Mouse (Mus musculus): ENCODE measurements around the gene Gfm1.
A peak's percentile ranks its signal among the peaks of the same experiment; 100 is the strongest.

The Gfm1 gene

DNA sequence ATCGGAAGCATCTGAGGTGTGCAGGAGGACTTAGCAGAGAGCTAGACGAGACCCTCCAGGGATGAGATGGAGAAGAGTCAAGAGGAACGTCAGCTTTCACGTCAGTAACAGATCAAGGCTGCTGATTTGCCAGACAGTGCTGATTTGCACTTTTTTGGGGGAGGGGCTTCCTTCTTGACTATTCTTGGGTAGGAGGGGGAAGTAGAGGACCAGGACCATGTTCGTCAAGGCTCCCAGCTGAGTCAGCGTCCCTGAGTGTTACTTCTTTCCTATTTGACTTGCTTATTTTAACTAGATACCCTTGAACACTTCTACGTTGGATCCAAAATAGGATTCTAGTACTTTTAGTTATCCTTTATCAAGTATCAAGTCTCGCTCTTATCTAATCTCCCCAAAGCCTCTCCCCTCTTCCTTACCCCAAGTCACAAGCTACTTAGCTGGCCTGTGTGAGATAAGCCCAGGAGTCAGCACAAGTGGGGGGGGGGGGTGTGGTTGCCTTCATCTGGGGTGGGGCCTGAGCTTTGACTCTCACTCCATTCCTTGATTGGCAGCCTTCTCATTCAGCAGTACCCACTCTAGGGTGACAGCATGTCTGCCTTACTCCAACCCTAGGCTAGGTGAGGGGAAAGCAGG, 69.0 kb downstream of the Gfm1 start:
- no peak for DNase-seq

DNA sequence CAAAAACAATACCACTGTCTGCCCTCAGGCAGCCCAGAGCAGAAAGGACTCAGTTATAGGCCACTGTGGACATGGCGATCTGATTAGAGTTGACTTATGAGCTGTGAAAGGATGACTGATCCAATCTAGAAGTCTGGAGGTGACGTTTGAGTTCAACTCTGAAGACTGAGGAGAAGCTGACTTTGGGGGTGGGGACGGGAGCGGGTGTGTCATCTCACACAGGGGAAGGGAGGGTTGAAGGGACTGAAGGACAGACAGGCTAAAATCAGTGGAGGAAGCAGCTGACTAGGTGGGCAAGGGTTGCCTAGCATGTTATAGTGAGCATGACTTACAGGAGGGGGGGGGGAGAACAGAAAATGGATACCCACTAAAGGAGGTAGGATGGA, 69.5 kb downstream of the Gfm1 start:
- no peak for DNase-seq

DNA sequence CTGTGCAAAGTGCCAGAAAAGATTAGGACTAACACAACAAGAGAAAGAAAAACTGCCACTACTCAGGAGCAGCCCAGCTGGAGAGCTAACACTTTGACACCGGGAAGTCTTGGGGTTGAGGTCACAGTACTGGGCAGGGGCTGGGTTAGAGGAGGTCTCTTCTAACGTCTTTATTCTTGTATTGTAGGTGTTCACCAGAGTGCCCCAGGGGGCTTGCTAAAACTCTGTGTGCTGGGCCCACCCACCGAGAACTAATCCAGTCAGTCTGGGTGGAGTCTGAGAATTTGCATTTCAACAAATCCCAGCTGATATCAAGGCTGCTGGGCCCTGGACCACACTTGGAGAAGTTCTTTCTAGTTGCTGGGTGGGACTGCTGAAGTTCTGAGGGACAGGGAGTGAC, 74.0 kb downstream of the Gfm1 start:
- no peak for DNase-seq

DNA sequence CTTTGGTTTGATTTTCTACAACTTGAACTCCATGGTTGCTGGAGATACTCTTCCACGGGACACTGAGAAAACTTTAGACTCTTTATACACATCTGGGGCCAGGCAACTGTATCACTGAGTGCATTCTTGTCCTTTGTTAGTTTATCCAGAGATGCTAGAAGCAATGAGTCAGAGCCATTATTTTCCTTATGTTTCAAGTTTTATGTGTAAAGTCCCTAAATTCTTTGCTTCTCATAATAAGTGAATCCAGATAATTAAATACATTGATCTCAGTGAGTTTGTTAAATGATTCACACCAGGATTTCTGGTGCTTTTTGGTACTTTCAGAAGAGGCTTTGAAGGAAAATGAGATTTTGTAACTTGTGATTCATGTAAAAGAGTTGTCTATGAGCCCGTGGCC, 75.4 kb downstream of the Gfm1 start:
- no peak for DNase-seq

DNA sequence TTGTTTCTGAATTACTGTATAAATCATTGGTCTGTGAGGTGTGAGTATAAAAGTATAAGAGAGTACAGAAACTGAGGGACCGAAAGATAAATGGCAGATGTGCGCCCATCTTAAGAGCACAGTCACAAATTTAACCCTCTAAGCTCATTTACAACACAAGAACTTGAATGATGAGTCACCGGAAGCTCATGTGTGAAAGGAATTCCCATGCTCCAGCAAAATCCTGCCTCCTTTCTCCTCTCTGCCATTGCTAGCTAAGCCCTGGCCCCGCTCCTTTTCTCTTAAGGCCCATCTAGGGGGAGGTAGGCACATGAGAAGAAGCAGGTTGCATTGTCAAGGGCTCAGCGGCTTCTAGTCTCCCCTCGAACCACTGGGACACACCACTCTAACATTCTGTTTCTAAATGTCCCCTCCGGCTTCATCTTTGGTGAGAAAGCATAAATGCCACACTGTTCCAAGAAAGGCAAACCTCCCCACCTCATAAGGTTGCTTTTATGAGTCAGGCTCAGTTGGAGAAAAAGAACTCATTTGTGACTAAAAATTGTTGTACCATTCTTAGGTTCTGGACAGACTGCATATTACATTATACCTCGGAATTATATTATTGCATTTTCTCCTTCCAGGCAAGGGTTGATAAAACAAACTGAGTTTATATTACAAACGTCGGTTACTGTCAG, 78.5 kb downstream of the Gfm1 start:
- peak; percentile 50 for DNase-seq

DNA sequence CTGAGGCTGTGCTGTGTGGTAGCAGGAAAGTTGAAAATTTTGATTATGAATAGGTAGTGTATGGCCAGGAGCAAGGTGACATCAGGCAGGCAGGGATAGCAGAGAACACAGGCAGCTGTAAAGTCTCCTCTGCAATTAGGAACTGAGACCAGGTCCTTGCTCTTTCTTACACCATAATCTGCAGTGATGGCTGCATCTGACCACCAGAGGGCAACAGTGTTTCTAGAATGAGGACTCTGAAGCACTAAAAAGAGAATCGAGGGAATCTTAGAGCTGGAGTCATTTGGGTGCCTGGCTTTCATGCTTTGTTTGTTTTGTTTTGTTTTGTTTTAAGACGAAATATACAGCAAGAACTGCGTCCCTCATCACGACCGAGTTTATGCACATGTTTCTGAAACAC, 82.9 kb downstream of the Gfm1 start:
- DNase-seq, result peak; percentile 93

DNA sequence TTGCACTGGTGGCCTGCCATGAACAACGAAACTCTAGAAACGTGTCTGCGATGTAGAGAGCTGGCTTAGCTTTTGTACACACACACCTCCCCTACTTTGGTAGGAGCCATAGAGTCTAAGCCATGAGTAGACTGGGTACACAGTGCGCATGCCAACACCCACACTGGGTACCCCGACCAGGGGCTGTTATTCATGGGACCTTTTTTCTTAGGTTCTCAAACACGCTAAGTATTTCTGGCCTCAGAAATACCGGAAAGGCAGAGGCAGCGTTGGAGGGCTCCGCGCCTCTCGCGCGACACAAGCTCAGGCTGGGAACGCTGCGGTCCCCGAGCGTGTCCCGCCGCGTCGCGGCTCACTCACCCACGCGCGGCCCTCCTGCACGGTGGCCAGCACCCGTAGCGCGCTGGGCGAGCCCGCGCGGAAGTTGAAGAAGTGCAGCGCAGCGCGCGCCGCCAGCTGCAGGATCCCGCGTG, 84.9 kb downstream of the Gfm1 start:
- DNase-seq, result peak; percentile 83

DNA sequence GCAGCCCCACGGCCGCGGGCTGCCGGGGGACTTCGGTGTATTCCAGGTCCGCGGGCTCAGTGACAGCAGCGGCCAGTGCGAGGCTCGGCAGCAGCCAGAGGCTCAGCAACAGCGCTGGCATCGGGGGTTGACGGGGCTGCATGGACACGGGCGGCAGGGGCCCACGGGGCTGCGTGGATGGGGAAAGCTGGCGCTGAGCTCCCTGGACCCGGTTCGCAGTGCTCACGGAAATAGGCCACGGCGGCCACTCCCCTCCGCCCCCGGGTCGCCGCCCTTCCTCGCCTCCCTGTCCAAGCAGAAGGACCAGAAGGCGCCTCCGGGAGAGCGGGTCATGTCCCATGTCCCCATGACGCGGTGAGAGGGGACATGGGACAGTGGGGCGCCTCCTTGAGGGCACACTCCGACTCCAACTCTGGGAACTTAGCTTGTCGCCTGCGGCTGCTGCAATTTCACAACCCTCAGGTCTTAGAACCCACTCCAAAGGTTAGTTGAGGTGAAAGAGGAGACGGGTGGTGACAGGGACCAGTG, 85.4 kb downstream of the Gfm1 start, which contains the start of gene Rarres1:
TSS of gene Rarres1 (minus strand) at position 250 of the 528 bp plus-strand sequence.
- peak; percentile 92 for DNase-seq

DNA sequence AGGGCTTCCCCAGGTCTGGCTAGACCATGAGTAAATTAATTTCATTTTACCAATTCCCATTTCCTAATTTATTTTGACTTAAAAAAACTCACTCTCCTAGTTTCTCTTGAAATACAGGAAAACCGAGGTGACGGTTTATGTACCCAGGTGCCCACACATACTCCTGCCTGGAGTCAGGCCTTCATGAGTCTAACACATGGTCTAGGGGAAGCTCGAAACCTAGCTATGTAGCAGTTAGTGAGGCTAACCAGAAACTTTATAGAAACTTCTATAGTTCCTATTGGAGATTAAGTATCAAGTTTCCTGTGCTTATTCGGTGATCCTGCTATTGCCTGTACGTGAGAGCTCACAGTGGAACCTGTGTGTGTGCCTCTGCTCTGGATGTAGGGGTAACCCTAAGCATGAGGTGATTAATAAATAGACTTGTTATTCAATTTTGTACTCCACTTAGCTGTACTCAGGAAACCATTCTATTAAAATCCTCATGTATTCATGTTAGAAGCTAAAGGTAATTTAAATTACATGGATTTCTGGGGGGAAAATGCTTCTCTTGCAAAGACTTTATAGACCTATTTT, 90.8 kb downstream of the Gfm1 start:
- no peak for DNase-seq

DNA sequence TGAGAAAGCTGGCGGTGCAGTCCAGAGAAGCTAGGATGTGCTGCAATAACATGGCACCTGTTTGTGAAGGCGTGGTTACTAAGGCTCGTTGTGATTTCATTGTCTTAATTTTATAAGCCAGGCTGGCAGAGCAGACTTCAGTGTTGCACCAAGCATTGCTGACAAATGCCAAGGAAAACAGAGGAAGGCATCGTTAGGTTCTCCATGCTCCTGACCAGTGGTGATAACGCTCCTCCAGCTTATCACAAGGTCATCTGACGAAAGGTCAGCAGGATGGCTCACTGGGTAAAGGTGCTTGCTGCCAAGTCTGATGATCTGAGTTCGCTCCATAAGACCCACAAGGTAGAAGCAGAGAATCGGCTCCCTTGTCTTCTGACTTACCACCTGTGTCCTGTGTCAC, 92.8 kb downstream of the Gfm1 start:
- DNase-seq, result peak; percentile 48

DNA sequence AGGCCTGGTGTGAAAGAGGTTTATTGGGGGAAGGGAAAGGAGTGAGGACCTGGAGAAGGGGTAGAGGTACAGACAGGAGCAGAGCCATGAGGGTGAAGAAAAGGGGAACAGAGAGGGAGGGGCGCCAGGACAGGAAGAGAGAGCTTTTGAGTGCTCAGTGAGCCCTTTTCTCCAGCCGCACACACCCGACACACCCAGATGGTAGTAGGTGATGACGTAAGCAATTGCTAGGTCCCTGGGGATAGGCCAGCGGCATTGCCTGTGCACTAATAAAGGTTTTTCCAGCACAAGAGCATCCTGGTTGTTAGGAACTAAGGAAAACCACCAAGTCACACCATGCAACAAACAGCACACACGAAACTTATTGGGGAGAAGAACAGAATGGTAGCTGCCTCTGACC, 94.9 kb downstream of the Gfm1 start:
- DNase-seq, result no peak
